Mouse (Mus musculus): ENCODE measurements around the gene Arl8b.
"Not testable (repeated sequence)": the region's sequence is repeated elsewhere in the genome, so short reads cannot be mapped to it uniquely, and the experiment has no call there.

Arl8b gene

DNA sequence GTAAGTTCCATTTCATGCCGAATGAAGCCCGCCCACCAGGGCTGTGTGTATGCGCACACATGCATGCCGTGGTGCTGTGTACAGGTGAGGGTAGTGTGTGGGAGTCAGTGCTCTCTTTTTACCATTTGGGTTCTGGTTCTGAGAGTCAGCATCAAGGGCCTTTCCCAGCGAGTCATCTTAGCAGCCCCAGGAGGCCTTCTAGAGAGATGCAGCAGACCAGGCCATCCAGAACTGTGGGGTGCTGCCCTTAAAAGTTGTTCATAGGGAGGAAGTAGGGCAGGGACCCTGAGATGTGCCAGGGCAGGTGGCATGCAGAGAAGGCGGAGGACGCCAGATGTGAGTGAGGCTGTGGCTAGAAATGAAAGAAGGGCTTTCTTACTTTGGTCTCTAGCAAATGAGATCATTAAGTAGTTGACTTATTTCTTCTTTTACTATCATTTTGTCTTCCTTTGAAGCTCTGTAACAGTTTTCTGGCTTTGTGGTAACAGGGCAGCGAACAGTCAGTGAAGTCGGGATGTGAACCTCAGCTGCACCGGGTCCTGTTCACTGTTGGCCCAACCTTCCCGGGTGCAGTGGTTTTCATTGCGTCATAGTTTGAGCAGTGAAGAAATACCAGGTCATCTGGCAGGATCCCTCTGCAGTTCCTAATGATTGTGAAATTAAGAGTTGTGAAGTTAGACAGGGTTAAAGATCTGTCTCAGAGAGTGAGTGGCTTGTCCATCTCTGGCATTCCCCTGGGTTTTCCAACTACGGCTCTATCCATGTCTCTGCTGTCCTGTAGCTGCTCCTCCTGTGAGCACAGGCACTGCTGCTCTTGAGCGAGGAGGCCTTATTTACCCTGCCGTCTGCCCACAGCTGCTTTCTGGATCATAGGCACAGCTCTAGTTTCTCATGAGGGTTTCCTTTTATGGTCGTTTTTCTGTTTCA lies 53.1 kb downstream of the Arl8b start:
- no peak for DNase-seq

GRCm38 (mm10) chr6:108837081-108837480 lies 54.2 kb downstream of the Arl8b start:
- DNase-seq = no peak

DNA sequence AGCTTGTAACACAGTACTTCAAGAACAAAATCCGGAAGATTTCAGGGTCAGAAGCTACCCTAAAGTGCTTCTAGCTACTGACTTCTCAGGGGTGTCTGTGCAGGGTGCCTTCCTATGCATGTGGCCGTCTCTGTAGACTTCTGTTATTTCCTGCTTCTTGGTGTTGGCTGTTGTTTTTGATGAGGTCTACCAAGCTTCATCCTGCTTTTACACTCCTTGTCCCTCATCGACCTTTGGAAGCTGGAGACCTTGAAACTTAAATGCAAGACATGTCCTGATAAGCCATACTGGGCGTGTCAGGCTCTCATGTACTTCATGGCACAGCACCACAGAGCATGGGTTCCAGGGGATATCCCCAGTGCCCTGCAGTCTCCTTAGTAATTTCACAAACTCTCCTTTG lies 55.1 kb downstream of the Arl8b start:
- no peak for DNase-seq

GRCm38 (mm10) chr6:108839432-108839831 lies 56.5 kb downstream of the Arl8b start:
- DNase-seq = no peak

- no peak for DNase-seq
Observed at GRCm38 (mm10) chr6:108840861-108841640, 58.2 kb downstream of the Arl8b start.

GRCm38 (mm10) chr6:108843664-108844063 lies 60.8 kb downstream of the Arl8b start:
- no peak for DNase-seq

- no peak for DNase-seq
Observed at GRCm38 (mm10) chr6:108844093-108844492, 61.2 kb downstream of the Arl8b start.

DNA sequence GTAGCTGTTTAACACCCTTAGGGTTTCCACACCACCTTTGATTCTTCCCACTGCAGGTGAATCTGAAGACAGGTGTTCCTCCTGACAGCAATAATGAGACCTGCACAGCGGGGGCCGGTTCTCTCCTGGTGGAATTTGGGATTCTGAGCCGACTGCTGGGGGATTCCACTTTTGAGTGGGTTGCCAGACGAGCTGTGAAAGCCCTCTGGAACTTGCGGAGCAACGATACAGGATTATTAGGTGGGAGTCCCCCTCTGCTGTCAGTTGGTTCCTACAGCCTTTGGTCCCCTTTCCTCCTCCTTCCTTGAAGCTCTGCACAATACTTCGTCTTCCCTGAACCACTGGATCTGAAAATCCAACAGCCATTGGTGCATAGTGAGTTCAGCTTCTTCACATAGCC lies 61.9 kb downstream of the Arl8b start:
- no peak for DNase-seq

DNA sequence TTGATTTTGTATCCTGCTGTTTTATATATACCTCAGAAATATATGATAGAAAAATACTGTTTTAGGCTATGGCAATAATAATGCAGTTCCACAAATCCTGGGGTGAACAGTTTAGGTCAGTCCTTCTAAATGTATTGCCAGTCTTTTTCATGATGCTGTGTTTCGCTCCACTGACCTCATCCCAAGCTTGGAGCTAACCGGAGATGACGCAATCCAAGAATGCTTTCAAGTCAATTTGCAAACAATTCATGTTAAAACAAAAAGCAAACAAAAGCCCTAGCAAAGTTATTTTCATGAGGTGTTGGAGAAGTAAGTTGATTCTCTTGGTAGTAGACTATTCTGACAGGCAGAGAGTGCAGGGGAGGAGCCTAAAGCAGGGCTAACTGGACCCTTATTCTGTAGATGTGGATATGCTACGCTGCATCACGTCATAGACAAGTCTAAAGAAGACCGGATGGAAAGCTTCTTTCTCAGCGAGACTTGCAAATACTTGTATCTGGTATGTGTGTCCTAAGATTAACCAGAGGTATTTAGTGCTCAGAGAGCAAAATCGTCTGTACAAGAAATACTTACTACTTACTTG lies 69.3 kb downstream of the Arl8b start:
- DNase-seq = no peak

GRCm38 (mm10) chr6:108852986-108853385 lies 70.1 kb downstream of the Arl8b start:
- no peak for DNase-seq

- peak; percentile 7 to 26 for DNase-seq
Observed at GRCm38 (mm10) chr6:108858583-108858982, 75.7 kb downstream of the Arl8b start.

- no peak for DNase-seq
Observed at GRCm38 (mm10) chr6:108861226-108861625, 78.3 kb downstream of the Arl8b start.

DNA sequence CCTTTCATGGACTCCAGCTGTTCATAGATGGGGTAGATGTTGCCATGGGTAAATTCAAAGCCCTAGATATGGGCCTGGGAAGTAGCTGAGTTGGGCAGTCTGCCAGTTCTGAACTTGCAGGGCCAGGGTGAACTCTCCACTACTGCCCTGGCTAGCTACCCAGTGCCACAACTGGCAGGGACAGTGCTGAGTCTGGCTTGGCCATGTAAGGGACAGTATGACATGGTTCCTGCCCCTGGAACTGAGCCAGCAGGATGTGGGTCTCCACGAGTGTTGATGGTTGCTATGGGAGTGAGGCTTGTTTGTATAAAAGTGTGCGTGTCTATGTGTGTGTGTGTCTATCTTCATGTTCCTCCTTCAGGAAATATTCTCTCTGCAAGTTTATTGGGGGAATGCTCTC lies 79.6 kb downstream of the Arl8b start:
- peak in 1 of 2 experiments; percentile 10 for DNase-seq

GRCm38 (mm10) chr6:108866317-108866716 lies 83.4 kb downstream of the Arl8b start:
- no peak for DNase-seq

- DNase-seq = not testable (repeated sequence)
Observed at GRCm38 (mm10) chr6:108869031-108869430, 86.1 kb downstream of the Arl8b start.

DNA sequence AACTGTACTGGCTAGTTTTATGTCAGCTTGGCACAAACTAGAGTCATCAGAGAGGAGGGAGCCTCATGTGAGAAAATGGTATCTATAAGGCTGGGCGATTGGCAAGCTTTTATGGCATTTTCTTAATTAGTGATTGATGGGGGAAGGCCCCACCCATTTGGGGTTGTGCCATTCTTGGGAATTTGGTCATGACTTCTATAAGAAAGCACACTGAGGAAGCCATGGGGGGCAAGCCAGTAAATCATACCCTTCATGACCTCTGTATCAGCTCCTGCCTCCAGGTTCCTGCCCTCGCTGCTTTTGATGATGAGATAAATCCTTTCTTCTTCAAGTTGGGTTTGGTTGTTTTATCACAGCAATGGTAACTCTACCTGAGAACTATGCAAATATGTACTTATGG lies 87.5 kb downstream of the Arl8b start:
- DNase-seq = no peak

GRCm38 (mm10) chr6:108871251-108871650 lies 88.4 kb downstream of the Arl8b start:
- DNase-seq = no peak
